Mouse (Mus musculus): ENCODE data around the gene Cenpa.
A peak's percentile ranks its signal among the peaks of the same experiment; 100 is the strongest.
"Not testable (repeated sequence)": the region's sequence is repeated elsewhere in the genome, so short reads cannot be mapped to it uniquely, and the experiment has no call there.

The Cenpa gene

GRCm38 (mm10) chr5:30682967-30683600, 16.5 kb downstream of the Cenpa start:
- DNase-seq: no peak

- DNase-seq: no peak
Observed at GRCm38 (mm10) chr5:30683993-30684392, 17.4 kb downstream of the Cenpa start.

- DNase-seq: peak; percentile 22
Observed at GRCm38 (mm10) chr5:30686781-30687180, 20.2 kb downstream of the Cenpa start.

- no peak for DNase-seq
Observed at GRCm38 (mm10) chr5:30700361-30701000, 33.9 kb downstream of the Cenpa start.

GRCm38 (mm10) chr5:30701373-30701772, 34.8 kb downstream of the Cenpa start:
- not testable (repeated sequence) for DNase-seq

- no peak for DNase-seq
Observed at GRCm38 (mm10) chr5:30701866-30702265, 35.3 kb downstream of the Cenpa start.

GRCm38 (mm10) chr5:30709744-30710383, 43.3 kb downstream of the Cenpa start:
- DNase-seq: peak; percentile 88

- peak; percentile 14 for DNase-seq
Observed at GRCm38 (mm10) chr5:30710486-30710885, 43.9 kb downstream of the Cenpa start.

- DNase-seq: peak; percentile 76
Observed at GRCm38 (mm10) chr5:30711147-30712001, 44.8 kb downstream of the Cenpa start, which contains the start of gene Dpysl5. TSS of gene Dpysl5 (plus strand) at chr5:30711564.

GRCm38 (mm10) chr5:30712002-30712390, 45.4 kb downstream of the Cenpa start:
- no peak for DNase-seq

GRCm38 (mm10) chr5:30712441-30713298, 46.1 kb downstream of the Cenpa start:
- DNase-seq: peak; percentile 36

- peak; percentile 3 for DNase-seq
Observed at GRCm38 (mm10) chr5:30713299-30713675, 46.7 kb downstream of the Cenpa start.

GRCm38 (mm10) chr5:30713691-30714090, 47.1 kb downstream of the Cenpa start:
- DNase-seq: no peak

- DNase-seq: no peak
Observed at GRCm38 (mm10) chr5:30716311-30716710, 49.7 kb downstream of the Cenpa start.

GRCm38 (mm10) chr5:30717506-30717905, 50.9 kb downstream of the Cenpa start:
- no peak for DNase-seq

GRCm38 (mm10) chr5:30717991-30718703, 51.6 kb downstream of the Cenpa start:
- DNase-seq: peak; percentile 34

GRCm38 (mm10) chr5:30721935-30722334, 55.4 kb downstream of the Cenpa start:
- DNase-seq: no peak

Data from lung, postnatal 10 days (tissue).